Mouse (Mus musculus) heart, postnatal 0 days (tissue): ENCODE results near the gene Zfyve26. TPM values are rescaled to one million over a fixed set of nuclear protein-coding genes. Genes with fewer than 3 reads are reported as not detected.

Experiments
- ATAC-seq: fragments of 200-750 bp; cut with Nextera tagmentation; 2 replicates; pipeline ENCODE4 v1.8.0; 2017; ENCODE audit warnings: low read depth, moderate number of reproducible peaks, moderate library complexity; ENCODE audit not compliant: insufficient read depth
- DNase-seq: peaks from one replicate; pipeline ENCODE4 v3.0.0-alpha.2; 2016; ENCODE audit warnings: low spot score
- H3K27ac ChIP-seq: fragments of 300-500 bp; sonication (generic); 2 replicates; pipeline ENCODE4 v1.5.1; 2014; ENCODE audit warnings: low read depth, mild to moderate bottlenecking
- H3K27me3 ChIP-seq: fragments of 300-500 bp; sonication (generic); 2 replicates; pipeline ENCODE4 v1.6.1; 2014; ENCODE audit warnings: low read length, mixed read lengths; ENCODE audit not compliant: control insufficient read depth, insufficient read depth
- H3K36me3 ChIP-seq: fragments of 300-500 bp; sonication (generic); replicated peaks from 2 replicates; pipeline ENCODE4 v1.6.1; 2014; ENCODE audit warnings: low read length, mixed read lengths; ENCODE audit not compliant: control insufficient read depth, insufficient read depth
- H3K4me1 ChIP-seq: fragments of 300-500 bp; sonication (generic); 2 replicates; pipeline ENCODE4 v1.6.1; 2014; ENCODE audit warnings: antibody characterized with exemption; ENCODE audit not compliant: control insufficient read depth, insufficient read depth
- H3K4me2 ChIP-seq: fragments of 300-500 bp; sonication (generic); 2 replicates; pipeline ENCODE4 v1.6.1; 2014; ENCODE audit warnings: low read depth, mild to moderate bottlenecking, low read length, moderate library complexity
- H3K4me3 ChIP-seq: fragments of 300-500 bp; sonication (generic); 2 replicates; pipeline ENCODE4 v1.5.1; 2014; ENCODE audit warnings: low read depth, low read length
- H3K9ac ChIP-seq: fragments of 300-500 bp; sonication (generic); replicated peaks from 2 replicates; pipeline ENCODE4 v1.6.1; 2014; ENCODE audit warnings: low read depth, low read length, mixed read lengths
- H3K9me3 ChIP-seq: fragments of 300-500 bp; sonication (generic); replicated peaks from 2 replicates; pipeline ENCODE4 v1.6.1; 2016; ENCODE audit warnings: low read length; ENCODE audit not compliant: control insufficient read depth
- CTCF ChIP-seq: IDR thresholded peaks from 2 replicates; pipeline ENCODE4 v1.5.1; 2016; ENCODE audit warnings: antibody characterized with exemption, control low read depth, low read depth
- EP300 ChIP-seq: IDR thresholded peaks from 2 replicates; pipeline ENCODE4 v1.6.1; 2016; ENCODE audit warnings: antibody characterized with exemption, low read depth
- WGBS: fragments of 180-500 bp; shearing (Covaris S2); extraction: QIAGEN DNeasy Blood & Tissue Kit; methylation state at CpG from one replicate; pipeline ENCODE4 v1.1.7; 2014; 5-methylcytosine and 5-hydroxymethylcytosine counted together
- polyA plus RNA-seq: library from polyadenylated mRNA; unstranded; fragments of >200 nt; fragmentation: Nextera tagmentation; extraction: Ambion mirVana; gene quantifications from 2 replicates; pipeline ENCODE4 v1.2.1, GENCODE M21; 2015
- total RNA-seq: library from RNA; depleted of rRNA; stranded (reverse); fragments of >200 nt; gene quantifications from 2 replicates; pipeline ENCODE4 v1.2.3, GENCODE M21; 2014; ENCODE audit warnings: low replicate concordance; rRNA removed

The Zfyve26 gene
- 9.7 and 17.0 TPM in 2 replicates for total RNA-seq
- polyA plus RNA-seq: 4.5 and 4.9 TPM in 2 replicates

DNA sequence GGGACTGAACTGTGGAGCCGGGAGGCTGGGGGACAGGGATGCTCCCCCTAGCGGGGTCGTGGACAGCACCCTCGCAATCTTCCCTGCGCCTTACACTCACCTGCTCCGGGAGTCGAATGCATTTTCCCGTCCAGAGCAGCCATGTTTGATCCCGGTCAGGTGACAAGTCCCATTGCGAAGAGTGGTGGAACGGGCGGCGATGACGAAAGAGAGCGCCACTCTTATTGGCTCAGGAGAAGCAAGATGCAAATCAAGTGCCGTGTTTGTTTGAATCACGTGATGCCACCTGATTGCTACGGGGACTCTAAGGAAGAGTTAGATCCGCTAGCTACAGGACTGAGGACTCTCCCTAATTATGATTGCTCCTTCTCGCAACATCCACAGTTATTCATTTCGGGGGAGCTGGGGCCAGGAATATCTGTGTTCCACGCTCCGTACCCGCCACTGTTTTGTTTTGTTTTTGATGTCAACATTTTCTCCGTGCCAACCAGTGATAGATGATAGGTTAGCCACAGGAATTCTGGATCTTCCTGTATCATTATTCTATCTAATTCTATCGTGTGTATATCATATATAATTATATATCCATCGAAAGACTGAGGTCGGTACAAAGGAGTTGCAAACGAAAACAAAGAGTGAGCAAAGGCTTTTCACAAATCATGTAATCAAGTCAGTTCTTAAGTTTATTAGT, at the start of gene Zfyve26:
Zfyve26 (minus strand) TSS at position 179 of the 691 bp plus-strand sequence.
- DNase-seq (peak; percentile 98), ATAC-seq (peak; percentile 97)
- Histone ChIP-seq H3K4me1 (peaks cover 14% of the 10 kb centered on the region), H3K36me3 (peaks cover 13% of the 10 kb centered on the region), H3K4me2 (peak within 1 kb of the TSS; percentile 89), H3K4me3 (peak within 1 kb of the TSS; percentile 69), H3K27me3 (no peaks in the 10 kb centered on the region), H3K9me3 (no peaks in the 10 kb centered on the region), H3K9ac (peak within 1 kb of the TSS; percentile 58), H3K27ac (peak within 1 kb of the TSS; percentile 60)
- under 1% methylated on average over 29 of the region's 29 CpGs for WGBS
- no peak for TF ChIP-seq EP300
- TF ChIP-seq CTCF: no peak; the same call in 1 of the 2 replicates

DNA sequence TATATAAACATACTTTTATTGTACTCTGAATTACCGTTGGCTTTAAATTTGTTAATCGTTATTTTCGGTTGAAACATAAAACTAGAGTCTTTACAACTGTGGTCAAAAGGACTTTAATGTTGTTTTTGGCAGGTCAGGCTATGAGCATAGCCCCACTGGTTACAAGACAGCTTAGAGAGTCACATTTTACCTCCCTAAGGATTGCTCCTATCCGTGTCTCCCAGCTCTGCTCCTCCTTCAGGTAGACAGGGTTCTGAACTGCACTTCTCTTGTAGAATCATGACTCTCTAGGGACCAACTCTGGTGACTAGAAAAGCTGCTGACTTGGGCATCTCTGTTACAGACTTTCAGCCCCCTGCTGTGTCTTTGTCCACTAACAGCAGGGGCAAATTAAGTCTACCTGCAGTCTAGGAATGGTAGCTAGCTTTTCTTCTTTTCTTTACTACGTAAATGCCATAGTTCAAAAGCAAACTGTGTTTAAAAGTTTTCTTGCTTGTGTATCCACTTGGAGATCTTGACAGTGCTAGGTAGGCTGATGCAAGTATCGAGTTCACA, 45.3 kb upstream of the Zfyve26 start:
- Histone ChIP-seq H3K36me3 (no peaks in the 10 kb centered on the region), H3K9ac (no peak overlapping the region), H3K4me1 (no peaks in the 10 kb centered on the region), H3K4me3 (no peak overlapping the region), H3K9me3 (no peaks in the 10 kb centered on the region), H3K4me2 (no peak overlapping the region), H3K27me3 (no peaks in the 10 kb centered on the region), H3K27ac (no peak overlapping the region)
- TF ChIP-seq EP300 (no peak), CTCF (no peak)
- no peak for ATAC-seq
- no peak for DNase-seq
- WGBS: 71% methylated on average over 6 of the region's 6 CpGs

DNA sequence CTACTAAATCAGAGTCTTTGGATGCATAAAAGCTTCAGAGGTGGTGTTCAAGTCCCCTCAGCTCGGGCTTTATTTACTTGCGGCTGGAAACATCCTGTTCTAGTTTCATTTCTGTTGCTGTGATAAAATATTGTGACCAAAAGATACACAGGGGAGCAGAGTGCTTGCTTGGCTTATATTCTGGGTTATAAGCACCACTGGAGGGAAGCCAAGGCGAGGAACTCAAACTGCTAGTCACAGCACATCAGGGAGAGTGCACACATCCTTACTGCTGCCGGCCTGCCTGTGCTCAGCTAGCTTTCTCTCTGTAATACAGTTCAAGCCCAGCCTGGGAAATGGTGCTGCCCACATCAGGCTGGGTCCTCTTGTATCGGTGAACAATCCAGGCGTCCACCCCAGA, 44.4 kb upstream of the Zfyve26 start:
- Histone ChIP-seq H3K27ac (no peak overlapping the region), H3K36me3 (no peaks in the 10 kb centered on the region), H3K4me2 (no peak overlapping the region), H3K9ac (no peak overlapping the region), H3K4me3 (no peak overlapping the region), H3K4me1 (no peaks in the 10 kb centered on the region), H3K9me3 (no peaks in the 10 kb centered on the region), H3K27me3 (no peaks in the 10 kb centered on the region)
- DNase-seq (no peak), ATAC-seq (no peak)
- TF ChIP-seq EP300 (no peak), CTCF (no peak)
- 64% methylated on average over 6 of the region's 6 CpGs for WGBS

DNA sequence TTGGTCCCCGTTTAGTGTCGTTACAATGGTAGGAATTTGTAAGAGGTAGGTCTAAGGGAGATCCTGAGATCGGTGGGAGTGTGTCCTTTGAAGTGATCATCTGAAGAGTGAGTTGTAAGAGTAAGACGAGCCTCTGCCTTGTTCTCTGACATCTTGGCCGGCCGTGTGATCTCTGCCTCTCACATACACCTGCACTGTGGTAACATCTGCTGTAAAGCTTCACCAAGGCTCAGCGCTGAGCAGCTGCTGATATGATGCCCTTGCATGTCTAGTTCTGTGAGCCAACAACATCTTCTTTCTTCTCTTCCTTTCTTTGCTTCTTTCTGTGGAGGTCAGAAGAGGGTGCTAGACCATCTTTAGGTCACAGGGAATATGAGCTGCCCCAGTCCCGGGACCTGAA, 42.7 kb upstream of the Zfyve26 start:
- H3K4me2 ChIP-seq: no peak overlapping the region
- no peak overlapping the region for H3K27ac ChIP-seq
- ATAC-seq (no peak), DNase-seq (no peak)
- no peaks in the 10 kb centered on the region for H3K27me3 ChIP-seq
- TF ChIP-seq CTCF (no peak), EP300 (no peak)
- 85% methylated on average over 8 of the region's 8 CpGs for whole genome bisulfite sequencing
- H3K9ac ChIP-seq: no peak overlapping the region
- H3K4me3 ChIP-seq: no peak overlapping the region
- H3K9me3 ChIP-seq: 0 out of 2 replicates have a peak, but pooled peaks cover 5% of the 10 kb centered on the region
- H3K36me3 ChIP-seq: peaks cover 10% of the 10 kb centered on the region
- H3K4me1 ChIP-seq: no peaks in the 10 kb centered on the region

DNA sequence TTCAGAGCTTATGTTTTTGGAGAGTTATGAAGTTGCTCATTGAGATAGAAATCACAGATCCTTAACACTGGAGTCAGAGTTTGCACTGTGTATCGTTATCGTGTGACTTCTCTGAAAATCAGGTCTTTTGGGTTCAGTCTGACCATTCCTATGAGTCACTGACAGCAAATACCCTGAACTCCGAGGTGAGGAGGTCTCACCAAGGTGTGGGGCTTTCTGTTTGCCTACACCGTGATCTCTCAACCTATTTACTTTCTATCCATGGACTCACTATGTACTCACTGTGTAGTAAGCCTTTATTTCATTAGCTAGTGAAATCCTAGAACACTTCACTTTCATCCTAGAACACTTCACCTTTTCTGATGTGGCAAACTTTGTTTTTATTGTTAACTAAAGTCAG, 35.6 kb upstream of the Zfyve26 start:
- H3K27ac ChIP-seq: no peak overlapping the region
- no peak overlapping the region for H3K4me3 ChIP-seq
- H3K9ac ChIP-seq: no peak overlapping the region
- H3K27me3 ChIP-seq: no peaks in the 10 kb centered on the region
- no peaks in the 10 kb centered on the region for H3K4me1 ChIP-seq
- DNase-seq (no peak), ATAC-seq (no peak)
- TF ChIP-seq CTCF: no peak
- no peak for TF ChIP-seq EP300
- 0 out of 2 replicates have a peak, but pooled peaks cover 6% of the 10 kb centered on the region for H3K9me3 ChIP-seq
- H3K4me2 ChIP-seq: no peak overlapping the region
- H3K36me3 ChIP-seq: peaks cover 10% of the 10 kb centered on the region
- 88% methylated on average over 4 of the region's 4 CpGs for WGBS
